Comparison of ENCODE assay signal across 8 mouse cellular contexts in genomic region chr17:4995561-4996051, GRCm38 (mm10). TPM values are rescaled to one million over a fixed set of nuclear protein-coding genes. Genes with fewer than 3 reads are reported as not detected.
DNase-seq lines count a peak whose midpoint lies in the region; ATAC-seq and TF ChIP-seq lines count a peak whose summit lies in the region.

No protein-coding gene starts in this region.

- peak overlapping the region; percentile 75 to 98 for H3K4me3 ChIP-seq in MEL (ENCODE audit: control insufficient read depth in 1 of 2, insufficient read depth in 1 of 2, low read depth in 2 of 2, low read length in 2 of 2)
- peak overlapping the region; percentile 99 for H3K4me3 ChIP-seq in hindbrain, embryonic 10.5 days

- TF ChIP-seq EP300 in MEL (IDR thresholded peaks at IDR 0.05; ENCODE audit: low read depth in 1 of 2, low read length in 2 of 2) = no peak

- no peak for TF ChIP-seq CTCF in MEL (IDR thresholded peaks at IDR 0.05 in 2 of 3, conservative IDR thresholded peaks at IDR 0.05 in 1 of 3; ENCODE audit: control insufficient read depth in 1 of 3, insufficient read depth in 1 of 3, low read depth in 2 of 3, low read length in 3 of 3, poor library complexity in 1 of 3, severe bottlenecking in 1 of 3)

- H3K9ac ChIP-seq in MEL (ENCODE audit: control insufficient read depth, low read depth, low read length, poor library complexity, severe bottlenecking) = peak overlapping the region; percentile 99

- peaks cover 0 to 15% of the 10 kb centered on the region in 2 experiments; a peak in 2 of 4 replicates for H3K36me3 ChIP-seq in MEL (ENCODE audit: control insufficient read depth in 1 of 2, insufficient read depth in 2 of 2, low read length in 2 of 2)
- no peaks in the 10 kb centered on the region for H3K36me3 ChIP-seq in hindbrain, embryonic 10.5 days

- under 1% methylated on average over 53 of the region's 56 CpGs for WGBS in hindbrain, embryonic 10.5 days

- peak overlapping the region; percentile 97 for H3K27ac ChIP-seq in MEL (ENCODE audit: control insufficient read depth, low read depth, low read length)
- H3K27ac ChIP-seq in hindbrain, embryonic 10.5 days = peak overlapping the region; percentile 100

- peaks cover 2 to 9% of the 10 kb centered on the region in 2 experiments; a peak in 3 of 4 replicates for H3K4me1 ChIP-seq in MEL (ENCODE audit: control insufficient read depth in 1 of 2, insufficient read depth in 2 of 2, low read length in 2 of 2)
- H3K4me1 ChIP-seq in hindbrain, embryonic 10.5 days (replicated peaks) = peaks cover 59% of the 10 kb centered on the region

- DNase-seq in MEL (ENCODE audit: low read depth, low spot score) = peak; percentile 69
- peak; percentile 86 for DNase-seq in cerebellum, adult 11-12 months
- DNase-seq in hindbrain, embryonic 10.5 days (ENCODE audit: low spot score) = no peak
- peak; percentile 77 to 83 for DNase-seq in layer of hippocampus, postnatal 10 days (ENCODE audit: low spot score in 2 of 2)
- DNase-seq in lung, postnatal 14 days = peak; percentile 75
- peak; percentile 53 for DNase-seq in retina, postnatal 7 days (ENCODE audit: low read depth, low spot score)
- DNase-seq in urinary bladder, adult 2 months (ENCODE audit: low spot score) = peak; percentile 78

- H3K79me2 ChIP-seq in MEL (ENCODE audit: control insufficient read depth, insufficient read depth, low read length, poor library complexity) = peaks cover 45% of the 10 kb centered on the region

- peak; percentile 19 for ATAC-seq in frontal cortex, adult (ENCODE audit: low TSS enrichment)

- no peak for TF ChIP-seq RAD21 in MEL (IDR thresholded peaks at IDR 0.05; ENCODE audit: low read depth, low read length)

- no peaks in the 10 kb centered on the region; a peak in 1 of 4 replicates for H3K27me3 ChIP-seq in MEL (ENCODE audit: control insufficient read depth in 1 of 2, insufficient read depth in 2 of 2, low read length in 2 of 2)
- no peaks in the 10 kb centered on the region for H3K27me3 ChIP-seq in hindbrain, embryonic 10.5 days (ENCODE audit: insufficient read depth, poor library complexity, severe bottlenecking)

- H3K9me3 ChIP-seq in MEL (replicated peaks; ENCODE audit: insufficient read depth, low read length) = no peaks in the 10 kb centered on the region
- H3K9me3 ChIP-seq in hindbrain, embryonic 10.5 days = no peaks in the 10 kb centered on the region

- TF ChIP-seq POLR2A in MEL (IDR thresholded peaks at IDR 0.05; ENCODE audit: control insufficient read depth in 1 of 2, insufficient read depth in 1 of 2, low read depth in 1 of 2, low read length in 2 of 2, poor library complexity in 1 of 2) = peak; percentile 48 to 80; a peak in 3 of 4 replicates

TF ChIP-seq in MEL, 35 proteins besides CTCF, POLR2A, EP300 and RAD21:
- TF ChIP-seq ETS1 (IDR thresholded peaks at IDR 0.05; ENCODE audit: low read depth, low read length) (no peak), JUND (IDR thresholded peaks at IDR 0.05; ENCODE audit: low read depth, low read length) (no peak), MYC (IDR thresholded peaks at IDR 0.05; ENCODE audit: low read depth, low read length) (no peak), MAFK (IDR thresholded peaks at IDR 0.05; ENCODE audit: borderline replicate concordance, low read depth, low read length) (no peak), UBTF (IDR thresholded peaks at IDR 0.05; ENCODE audit: borderline replicate concordance, insufficient read depth, low read depth, low read length) (peak; percentile 72; the same call in 1 of the 2 replicates), ZC3H11A (IDR thresholded peaks at IDR 0.05; ENCODE audit: low read depth, low read length) (no peak), ZNF384 (IDR thresholded peaks at IDR 0.05; ENCODE audit: low read depth, low read length) (no peak), NELFE (IDR thresholded peaks at IDR 0.05; ENCODE audit: low read depth, low read length) (peak; percentile 31), MEF2A (IDR thresholded peaks at IDR 0.05; ENCODE audit: extremely low read depth, insufficient replicate concordance, low read depth, low read length, poor library complexity, severe bottlenecking) (no peak), MAZ (IDR thresholded peaks at IDR 0.05; ENCODE audit: low read depth, low read length) (no peak), ZMIZ1 (IDR thresholded peaks at IDR 0.05; ENCODE audit: low read depth, low read length) (no peak), USF2 (IDR thresholded peaks at IDR 0.05; ENCODE audit: borderline replicate concordance in 1 of 2, insufficient read depth in 1 of 2, low read depth in 1 of 2, low read length in 2 of 2) (no peak), USF1 (IDR thresholded peaks at IDR 0.05; ENCODE audit: low read depth, low read length) (no peak), MYB (IDR thresholded peaks at IDR 0.05; ENCODE audit: low read depth, low read length) (no peak), POLR2AphosphoS2 (IDR thresholded peaks at IDR 0.05; ENCODE audit: low read length) (no peak; the same call in 1 of the 2 replicates), SIN3A (IDR thresholded peaks at IDR 0.05; ENCODE audit: low read length) (0 out of 2 replicates have a peak, but pooled peaks have one; percentile 18), ELF1 (IDR thresholded peaks at IDR 0.05; ENCODE audit: low read depth, low read length) (no peak), CHD2 (IDR thresholded peaks at IDR 0.05; ENCODE audit: low read length) (no peak), MAX (IDR thresholded peaks at IDR 0.05; ENCODE audit: low read length) (no peak), POLR2AphosphoS5 (IDR thresholded peaks at IDR 0.05; ENCODE audit: borderline replicate concordance, low read depth, low read length) (no peak), MXI1 (IDR thresholded peaks at IDR 0.05; ENCODE audit: low read depth, low read length) (no peak)

RNA-seq across cellular contexts. Expression of gene Arid1b, which starts 1.5 kb away (rescaled TPM):
- 13.3 and 13.4 TPM in 2 replicates for total RNA-seq in MEL (2012; rRNA removed)
- 10 to 100 TPM in 1 of 2 experiments, not detected in 1; 17.4 TPM for polyA plus RNA-seq in MEL (2012; ENCODE audit: insufficient read depth in 1 of 2, insufficient read length in 2 of 2, low read depth in 1 of 2, low replicate concordance in 2 of 2, missing spikeins in 1 of 2)
- polyA plus RNA-seq in hindbrain, embryonic 10.5 days (2016; fragmentation: Nextera tagmentation; extraction: Ambion mirVana) = 10.4 and 11.7 TPM in 2 replicates
- 10 to 100 TPM; 74.7 to 79.4 TPM for total RNA-seq in layer of hippocampus, postnatal 10 days (2021)
- 10.8 and 19.0 TPM in 2 replicates for polyA plus RNA-seq in urinary bladder, adult 2 months (2012; rRNA removed)
